Mouse (Mus musculus): ENCODE data around the gene Wfdc9.

The Wfdc9 gene

DNA sequence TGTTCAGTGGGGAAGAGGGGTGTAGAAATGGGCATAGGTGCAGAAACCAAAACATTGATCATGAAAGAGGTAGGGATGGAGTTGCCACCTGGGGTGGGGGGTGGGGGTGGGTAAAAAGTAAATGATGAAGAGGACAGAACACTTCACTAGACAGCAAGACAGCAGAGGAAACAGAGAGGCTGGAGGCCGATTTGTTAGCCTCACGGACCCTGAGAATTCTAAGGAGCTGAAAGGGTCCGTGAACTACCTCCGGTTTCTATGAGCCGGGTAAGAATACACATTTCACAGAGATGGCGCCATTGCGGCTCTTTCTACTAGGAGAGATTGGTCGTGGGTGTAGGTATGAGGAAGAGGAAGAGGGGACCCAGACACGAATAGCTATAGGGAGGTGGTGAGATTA lies at the start of gene Wfdc9:
Wfdc9 (minus strand) TSS at position 101 of the 400 bp plus-strand sequence.
- no peak for DNase-seq (ENCODE audit: low spot score in 2 of 2)

DNA sequence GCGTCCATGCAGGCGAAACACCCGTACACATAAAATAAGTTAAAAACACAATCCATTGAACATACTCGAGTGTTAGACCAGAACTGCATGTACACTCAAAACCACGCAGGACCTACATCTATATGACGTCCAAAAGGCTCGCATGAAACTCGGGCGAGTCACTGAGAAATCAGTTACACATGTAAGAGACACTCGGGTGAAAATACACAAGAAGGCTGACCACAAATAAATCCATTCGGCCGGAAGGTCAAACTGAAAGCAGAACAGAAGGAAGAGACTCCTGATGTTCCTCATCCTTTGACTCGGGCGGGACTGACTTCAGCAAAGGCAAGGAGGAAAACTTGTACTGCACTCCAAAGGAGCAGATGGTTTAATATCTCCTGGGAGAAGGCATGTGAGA lies 49.6 kb upstream of the Wfdc9 start:
- no peak for DNase-seq (ENCODE audit: low spot score in 2 of 2)

DNA sequence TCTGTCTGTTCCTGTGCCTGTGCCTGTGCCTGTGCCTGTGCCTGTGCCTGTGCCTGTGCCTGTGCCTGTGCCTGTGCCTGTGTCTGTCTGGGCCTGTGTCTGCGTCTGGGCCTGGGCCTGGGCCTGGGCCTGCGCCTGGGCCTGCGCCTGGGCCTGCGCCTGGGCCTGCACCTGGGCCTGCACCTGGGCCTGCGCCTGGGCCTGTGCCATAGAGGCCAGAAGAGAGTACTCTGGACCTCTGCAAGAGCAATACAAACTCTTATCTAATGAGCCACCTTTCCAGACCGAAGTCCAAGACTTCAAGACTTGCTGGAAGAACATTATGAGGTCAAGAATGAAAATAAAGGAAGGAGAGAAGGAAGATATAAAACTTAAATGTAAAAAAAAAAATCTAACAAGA lies 48.9 kb upstream of the Wfdc9 start:
- DNase-seq (ENCODE audit: low spot score in 2 of 2): no peak

DNA sequence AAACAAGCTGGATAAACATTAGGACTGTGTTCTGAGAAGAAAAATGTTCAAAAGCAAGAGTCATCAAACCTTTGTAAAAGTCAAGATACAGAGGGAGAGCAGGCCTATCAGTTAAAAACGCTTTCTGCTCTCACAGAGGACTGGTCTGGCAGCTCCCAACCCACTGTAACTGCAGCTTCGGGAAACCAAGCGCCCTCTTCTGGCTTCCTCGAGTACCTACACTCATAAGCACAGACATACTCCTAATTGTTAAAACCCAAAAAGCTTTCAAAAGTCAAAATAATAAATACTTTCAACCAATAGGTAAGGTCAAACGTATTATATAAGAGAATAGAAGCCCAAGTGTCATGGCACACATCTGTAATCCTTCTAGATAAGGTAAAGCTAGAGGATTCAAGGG lies 47.9 kb upstream of the Wfdc9 start:
- no peak for DNase-seq (ENCODE audit: low spot score in 2 of 2)

DNA sequence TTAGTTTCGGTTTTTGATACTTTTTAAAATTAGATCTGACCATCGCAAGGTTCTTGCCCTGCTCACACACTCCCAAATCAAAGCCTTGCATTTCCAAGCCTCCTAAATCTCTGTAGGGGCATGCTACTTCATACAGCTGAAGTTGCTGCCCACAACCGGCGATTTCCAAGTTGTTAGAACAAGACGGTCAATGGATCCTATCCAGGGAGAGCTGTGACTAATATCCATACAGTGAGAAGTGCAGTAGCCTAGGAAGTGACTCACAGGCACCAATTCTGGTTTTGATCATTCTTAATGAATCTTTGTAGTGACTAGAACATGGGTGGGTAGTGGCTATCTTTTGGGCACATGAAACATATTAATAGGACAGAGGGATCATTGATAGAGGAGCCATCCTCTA lies 45.4 kb upstream of the Wfdc9 start:
- DNase-seq (ENCODE audit: low spot score in 2 of 2): no peak

DNA sequence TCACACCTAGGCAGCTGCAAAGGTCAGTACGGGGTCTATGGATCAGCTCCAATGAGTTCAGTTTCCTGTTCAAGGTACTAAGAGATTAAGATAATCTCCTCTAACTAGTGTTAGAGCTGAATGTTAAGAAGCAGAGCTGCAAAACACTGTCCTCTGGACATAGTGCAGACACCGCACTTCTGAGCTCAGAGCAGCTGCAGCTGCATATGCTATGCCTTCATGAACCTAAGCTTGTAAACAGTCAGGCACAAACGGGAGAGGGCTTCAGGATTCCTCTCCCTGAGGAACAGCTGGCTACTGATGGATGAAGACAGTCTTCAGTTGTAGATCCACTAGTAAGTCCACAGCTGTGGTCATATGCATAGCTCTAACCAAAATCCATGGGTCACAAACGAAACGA lies 44.6 kb upstream of the Wfdc9 start:
- no peak for DNase-seq (ENCODE audit: low spot score in 2 of 2)

DNA sequence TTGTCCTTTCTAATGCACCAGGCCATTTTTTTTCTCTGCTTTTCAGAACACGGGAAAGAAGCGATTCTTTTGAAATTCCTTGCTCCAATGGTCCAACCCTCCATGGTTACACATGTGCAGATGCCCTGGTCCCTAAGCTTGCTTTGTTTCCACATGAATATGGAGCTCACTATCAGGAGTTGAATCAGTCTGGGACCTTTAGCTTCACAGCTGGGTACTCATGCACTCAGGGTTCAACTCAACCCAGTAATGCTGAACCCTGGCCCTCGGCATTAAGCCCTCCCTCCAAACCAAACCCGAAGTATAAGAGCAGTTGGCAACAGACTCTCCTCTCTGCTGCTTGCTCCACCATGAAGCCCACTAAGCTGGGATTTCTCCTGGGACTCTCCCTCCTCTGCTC lies 41.8 kb upstream of the Wfdc9 start, which contains the start of gene Spint4:
Spint4 (plus strand) TSS at position 301 of the 400 bp plus-strand sequence.
- DNase-seq (ENCODE audit: low spot score in 2 of 2): no peak

DNA sequence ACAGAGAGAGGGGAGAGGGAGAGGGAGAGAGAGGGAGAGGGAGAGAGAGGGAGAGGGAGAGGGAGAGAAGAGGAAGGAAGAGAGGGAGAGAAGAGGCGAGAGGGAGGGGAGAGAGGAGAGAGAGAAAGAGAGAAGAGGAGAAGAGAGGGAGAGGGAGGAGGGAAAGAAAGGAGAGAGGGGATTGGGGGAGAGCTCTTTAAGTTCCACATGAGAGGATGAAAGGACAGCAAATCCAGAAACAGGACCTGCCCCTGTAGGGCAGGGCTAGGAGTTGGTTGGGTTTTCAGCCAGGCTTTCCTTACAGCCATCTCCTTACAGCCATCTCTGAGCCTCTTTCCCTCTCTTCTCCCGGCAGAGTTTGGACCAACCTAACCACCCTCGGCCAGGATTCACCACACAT lies 28.4 kb upstream of the Wfdc9 start, which contains the start of gene Wfdc13:
Wfdc13 (plus strand) TSS at position 301 of the 400 bp plus-strand sequence.
- no peak for DNase-seq (ENCODE audit: low spot score in 2 of 2)

DNA sequence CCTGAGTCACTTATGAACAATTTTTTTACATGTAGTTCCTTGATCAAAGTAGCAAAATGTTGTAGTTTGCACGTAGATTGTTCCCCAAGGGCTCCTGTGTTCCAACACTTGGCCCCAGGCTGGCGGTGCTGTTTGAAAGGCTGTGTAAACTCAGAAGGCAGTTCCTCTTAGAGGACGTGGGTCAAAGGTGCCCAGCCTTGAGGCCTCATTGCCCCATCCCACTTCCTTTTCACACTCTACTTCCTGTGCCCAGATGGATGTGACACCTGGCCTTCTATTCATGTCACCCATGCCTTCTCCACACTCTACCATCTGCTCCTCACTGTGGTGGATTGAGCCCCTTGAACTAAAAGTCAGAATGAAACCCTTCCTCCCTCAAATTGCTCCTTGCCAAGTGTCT lies 23.5 kb upstream of the Wfdc9 start:
- DNase-seq (ENCODE audit: low spot score in 2 of 2): peak; percentile 32 to 49

DNA sequence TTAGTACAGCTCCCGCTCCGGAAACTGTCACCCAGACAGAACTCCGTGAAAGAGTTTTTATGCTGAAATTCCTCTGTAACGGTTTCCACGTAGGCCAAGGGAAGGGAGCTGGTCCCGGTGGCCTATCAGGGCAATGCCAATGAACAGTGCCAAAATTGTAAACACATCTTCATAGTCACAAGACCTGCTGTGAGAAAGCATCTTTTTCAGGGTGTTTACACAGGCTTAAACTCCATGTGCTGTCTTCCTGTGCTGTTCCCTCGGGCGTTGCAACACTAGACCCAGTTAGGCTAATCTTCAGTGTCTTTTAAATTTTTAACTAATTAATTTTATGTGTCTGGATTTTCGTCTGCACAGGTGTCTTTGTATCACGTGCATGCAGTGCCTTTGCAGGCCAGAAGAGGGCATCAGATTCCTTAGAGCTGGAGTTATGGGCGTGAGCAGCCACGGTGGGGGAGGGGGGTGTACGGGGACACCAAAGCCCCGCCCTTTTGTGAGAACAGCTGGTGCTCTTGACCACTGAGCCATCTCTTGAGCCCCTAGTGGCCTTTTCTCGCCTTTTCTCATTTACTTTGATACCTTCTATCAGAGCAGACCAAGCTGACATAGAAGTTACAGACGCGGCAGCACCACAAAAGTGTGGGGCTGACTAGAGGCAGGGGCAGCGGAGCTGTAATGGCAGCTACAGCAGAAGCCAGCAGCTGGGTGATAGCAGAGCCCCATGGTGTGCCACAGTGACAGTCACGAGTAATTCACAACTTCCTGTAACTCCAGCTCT lies 22.7 kb upstream of the Wfdc9 start:
- peak; percentile 82 to 83 for DNase-seq (ENCODE audit: low spot score in 2 of 2)

DNA sequence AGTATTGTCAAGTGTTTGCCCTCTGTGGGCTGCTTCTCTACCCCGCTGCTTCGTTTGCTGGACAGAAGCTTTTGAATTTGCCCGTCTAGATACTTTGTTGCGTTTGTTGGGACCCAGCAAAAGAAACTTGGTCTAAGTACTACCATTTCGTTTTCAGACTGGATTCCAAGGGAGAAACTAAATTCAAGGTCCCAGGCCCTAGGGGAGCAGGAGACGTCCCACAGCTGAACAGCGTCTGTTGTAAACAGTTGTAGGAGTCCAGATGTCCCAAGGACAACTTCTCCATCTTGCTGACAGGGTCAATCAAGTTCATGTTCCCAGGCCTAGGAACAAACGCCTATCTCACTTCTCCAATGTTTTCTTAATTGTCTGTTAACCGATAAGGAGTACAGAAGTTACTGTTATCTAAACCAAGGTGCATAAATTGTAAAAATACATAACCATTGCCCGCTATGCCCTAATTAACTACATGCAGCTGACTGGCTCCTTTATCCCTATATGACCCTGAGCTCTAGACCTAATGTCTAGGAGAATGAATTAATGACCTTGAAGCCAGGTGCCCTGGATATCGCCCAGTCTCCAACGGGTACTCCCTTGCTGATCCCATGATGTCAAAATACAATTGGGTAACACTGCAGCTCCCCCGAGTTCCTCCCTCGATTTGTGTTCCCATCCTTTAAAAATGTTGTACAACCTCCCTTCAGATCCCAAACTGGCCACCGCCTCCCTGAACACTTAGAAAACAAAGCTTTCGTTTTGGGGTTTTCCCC lies 20.7 kb upstream of the Wfdc9 start:
- no peak for DNase-seq (ENCODE audit: low spot score in 2 of 2)

DNA sequence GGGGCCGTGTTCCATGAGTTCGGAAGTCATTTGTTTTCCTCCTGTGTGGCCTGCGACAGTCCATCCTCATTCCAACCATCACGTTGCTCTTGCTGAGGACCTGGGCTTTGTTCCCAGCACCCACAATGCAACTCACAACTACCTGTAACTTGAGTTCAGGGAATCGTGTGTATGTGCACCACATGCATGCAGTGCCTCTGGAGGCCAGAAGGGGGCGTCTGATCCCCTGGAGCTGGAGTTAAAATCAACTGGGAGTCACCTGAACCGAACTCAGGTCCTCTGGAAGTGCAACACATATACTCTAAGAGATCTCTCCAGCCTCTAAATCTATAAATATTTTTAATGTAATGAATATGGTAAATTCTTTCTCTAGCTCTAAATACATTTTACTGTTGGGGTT lies 19.7 kb upstream of the Wfdc9 start:
- no peak for DNase-seq (ENCODE audit: low spot score in 2 of 2)

DNA sequence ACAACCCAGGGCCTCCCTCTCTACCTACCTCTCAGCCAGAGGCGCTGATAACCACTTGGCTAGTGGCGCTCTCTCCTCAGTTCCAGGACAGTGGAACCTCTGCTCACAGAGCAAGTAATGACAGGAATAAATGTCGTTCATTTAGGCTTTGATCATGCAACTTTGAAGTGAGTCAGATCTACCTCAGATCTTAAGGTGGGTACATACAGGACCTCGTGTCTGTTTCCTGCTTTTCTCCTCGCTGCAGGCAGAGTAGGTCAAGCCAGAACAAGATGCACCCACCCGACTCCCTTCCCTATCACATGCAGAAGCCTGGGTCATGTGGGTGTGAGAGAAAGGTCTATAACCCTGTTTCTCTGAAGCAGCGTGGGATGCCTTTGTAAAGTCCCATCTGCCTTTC lies 17.6 kb upstream of the Wfdc9 start, which contains the start of gene Wfdc11:
Wfdc11 (minus strand) TSS at position 101 of the 400 bp plus-strand sequence.
- no peak for DNase-seq (ENCODE audit: low spot score in 2 of 2)

DNA sequence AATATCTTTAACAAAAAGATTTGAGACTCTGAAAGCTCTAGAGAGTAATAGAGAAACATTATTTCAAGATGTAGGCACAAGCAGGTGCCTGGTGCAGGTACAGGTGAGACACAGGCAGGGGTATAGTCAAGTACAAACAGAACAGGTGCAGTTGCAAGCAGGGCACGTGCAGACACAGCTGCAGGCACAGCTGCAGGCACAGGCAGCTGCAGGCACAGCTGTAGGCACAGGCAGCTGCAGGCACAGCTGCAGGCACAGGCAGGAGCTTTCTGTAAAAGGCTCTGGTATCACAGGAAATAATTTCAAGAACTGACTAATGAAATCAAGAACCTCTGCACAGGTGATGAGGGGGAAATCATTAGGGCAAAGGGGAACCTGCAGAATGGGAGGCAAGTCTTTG lies 14.6 kb upstream of the Wfdc9 start:
- no peak for DNase-seq (ENCODE audit: low spot score in 2 of 2)

DNA sequence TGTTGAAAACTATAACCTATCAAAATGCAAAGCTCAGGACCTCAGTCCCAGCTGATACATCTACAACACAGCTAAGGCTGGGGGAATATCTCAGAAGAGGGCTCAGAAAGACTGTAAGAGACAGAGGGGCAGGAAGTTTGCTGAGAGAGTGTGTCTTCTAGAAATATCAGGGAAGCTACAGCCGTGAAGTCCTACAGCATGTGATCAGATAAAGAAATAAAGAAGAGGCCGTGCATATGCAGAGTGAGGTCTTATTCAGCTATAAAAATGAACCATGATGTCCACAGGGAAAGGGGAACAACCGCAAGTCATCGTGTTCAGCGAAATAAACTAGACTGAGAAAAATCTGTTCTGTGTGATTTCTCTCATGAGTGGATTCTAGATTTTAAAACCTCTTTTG lies 13.9 kb upstream of the Wfdc9 start:
- DNase-seq (ENCODE audit: low spot score in 2 of 2): no peak

DNA sequence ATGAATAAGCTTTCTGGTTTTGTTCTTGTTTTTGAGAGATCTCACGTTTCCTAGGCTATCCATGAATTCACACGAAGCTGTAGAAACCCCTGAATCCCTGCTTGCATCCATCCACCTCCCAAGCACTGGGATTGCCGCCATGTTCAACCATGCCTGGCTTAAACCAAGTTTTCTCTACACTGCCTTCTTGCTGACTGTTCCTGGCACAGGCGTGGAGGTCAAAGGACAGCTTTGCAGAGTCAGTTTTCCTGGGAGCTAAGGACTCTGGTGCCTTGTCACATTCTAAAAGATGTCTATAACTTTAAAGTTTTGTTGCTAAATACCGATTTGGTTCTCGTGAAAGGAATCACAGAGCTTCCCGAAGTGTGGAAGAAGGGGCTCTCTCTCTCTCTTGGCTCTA lies 8.5 kb upstream of the Wfdc9 start:
- DNase-seq (ENCODE audit: low spot score in 2 of 2): no peak

DNA sequence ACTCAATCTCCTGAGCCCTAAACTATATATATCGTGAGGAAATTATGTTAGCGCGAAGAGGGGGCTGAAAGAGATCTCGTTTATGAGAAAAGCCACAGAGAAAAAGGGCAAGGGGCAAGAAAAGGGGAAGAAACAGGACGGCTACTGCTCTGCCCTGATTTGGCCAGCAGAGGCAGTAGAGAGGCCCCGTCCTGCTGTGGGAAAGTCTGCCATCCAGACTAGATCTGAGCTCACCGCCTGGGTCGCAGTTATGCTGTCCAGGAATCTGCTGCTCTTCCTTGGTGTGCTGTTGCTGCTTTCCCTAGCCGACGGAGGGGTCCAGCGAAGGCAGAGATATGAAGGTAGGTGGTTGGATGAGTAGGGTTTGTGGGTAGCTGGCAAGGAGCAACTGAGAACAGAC lies 525 bp downstream of the Wfdc9 start, which contains the start of gene Wfdc10:
Wfdc10 (plus strand) TSS at position 189 of the 400 bp plus-strand sequence.
- DNase-seq (ENCODE audit: low spot score in 2 of 2): peak in 1 of 2 experiments; percentile 48

DNA sequence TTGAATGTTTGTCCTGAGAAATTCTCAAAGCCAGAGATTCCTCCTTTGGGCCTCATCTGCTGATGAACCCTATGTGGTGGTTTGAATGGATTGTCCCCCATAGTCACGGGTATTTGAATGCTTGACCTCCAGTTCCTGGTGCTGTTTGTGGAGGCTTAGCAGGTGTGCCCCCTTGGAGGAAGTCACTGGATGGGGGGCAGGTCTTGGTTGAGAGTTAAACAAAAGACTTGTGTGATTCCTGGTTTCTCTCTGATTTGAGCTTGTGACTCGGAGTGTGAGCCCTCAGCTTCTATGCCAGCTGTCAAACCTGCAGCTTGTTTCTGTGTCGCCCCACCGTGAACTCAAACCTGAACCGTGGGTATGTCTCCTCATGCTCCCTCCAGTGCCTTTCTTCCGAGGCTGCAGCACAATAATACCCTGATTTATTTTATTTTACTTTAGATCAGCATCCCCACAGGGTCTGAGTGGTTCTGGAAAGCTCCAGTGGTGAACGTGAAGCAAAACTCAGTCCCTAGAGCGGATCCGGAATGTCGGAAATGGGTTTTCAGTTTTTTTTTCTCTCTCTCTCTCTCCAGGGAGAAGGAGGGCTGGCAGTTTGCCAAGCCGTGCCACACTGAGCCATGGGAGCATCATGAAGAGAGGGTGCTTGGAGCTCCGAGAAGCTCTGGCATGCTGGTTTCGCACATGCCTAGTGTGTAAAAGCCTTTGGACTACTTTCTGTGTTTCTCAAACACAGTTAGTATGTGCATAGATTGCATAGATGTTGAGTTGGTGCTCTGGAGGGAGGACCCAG lies 14.3 kb downstream of the Wfdc9 start:
- no peak for DNase-seq (ENCODE audit: low spot score in 2 of 2)

DNA sequence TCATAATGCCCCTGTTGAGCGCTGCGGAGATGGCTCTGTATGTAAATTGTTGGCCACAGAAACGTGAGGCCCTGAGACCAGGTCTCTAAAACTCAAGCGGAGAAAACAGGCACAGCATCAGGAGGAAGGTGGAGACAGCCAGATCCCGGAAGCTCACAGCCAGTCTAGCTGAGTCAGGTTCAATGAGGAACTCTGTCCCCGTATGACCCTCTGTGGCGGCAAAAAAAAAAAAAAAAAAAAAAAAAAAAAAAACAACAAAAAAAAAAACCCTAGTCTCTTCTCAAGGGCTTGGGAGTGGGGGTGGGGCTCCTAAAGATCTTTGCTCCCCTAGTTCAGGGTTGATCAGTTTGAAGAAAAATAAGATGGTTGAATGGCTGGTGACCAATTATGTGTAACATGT lies 15.3 kb downstream of the Wfdc9 start:
- DNase-seq (ENCODE audit: low spot score in 2 of 2): no peak

DNA sequence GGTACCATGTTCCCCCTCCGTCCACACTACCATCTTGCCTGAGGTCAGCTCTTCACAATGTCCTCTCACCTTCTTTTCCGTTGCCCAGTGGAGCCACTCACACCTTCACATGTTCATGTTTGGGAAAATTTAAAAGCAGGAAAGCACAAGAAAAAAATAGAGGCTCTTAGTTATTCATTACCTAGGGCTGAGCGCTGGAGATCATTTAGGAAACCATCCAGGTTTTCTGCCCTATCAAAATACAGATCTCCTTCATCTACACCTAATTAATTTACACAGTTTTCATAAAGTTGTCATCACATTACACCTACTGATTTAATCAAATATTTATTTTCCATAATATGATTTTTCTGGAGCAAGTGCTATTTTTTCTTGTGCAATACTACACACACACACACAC lies 17.7 kb downstream of the Wfdc9 start, which contains the start of gene Wfdc16:
Wfdc16 (minus strand) TSS at position 101 of the 400 bp plus-strand sequence.
- no peak for DNase-seq (ENCODE audit: low spot score in 2 of 2)

DNA sequence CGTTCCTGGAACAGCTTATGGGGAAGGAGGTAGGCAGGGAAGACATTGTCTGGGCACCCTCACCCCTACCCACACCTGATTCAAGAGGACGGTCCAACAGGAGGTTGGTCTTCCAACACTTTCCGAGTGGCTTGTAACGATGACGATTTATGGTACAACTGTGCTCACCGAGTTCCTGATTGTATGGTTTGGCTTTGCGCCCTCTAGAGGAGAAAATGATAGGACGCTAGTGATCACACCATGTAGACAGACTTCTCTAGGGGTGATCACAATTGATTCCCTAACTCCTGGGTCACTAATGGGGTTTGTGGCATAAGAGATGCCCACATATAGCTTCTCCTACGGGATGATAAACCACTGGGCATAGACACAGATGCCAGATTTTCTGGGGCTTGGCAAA lies 21.1 kb downstream of the Wfdc9 start:
- peak in 1 of 2 experiments; percentile 8 for DNase-seq (ENCODE audit: low spot score in 2 of 2)

DNA sequence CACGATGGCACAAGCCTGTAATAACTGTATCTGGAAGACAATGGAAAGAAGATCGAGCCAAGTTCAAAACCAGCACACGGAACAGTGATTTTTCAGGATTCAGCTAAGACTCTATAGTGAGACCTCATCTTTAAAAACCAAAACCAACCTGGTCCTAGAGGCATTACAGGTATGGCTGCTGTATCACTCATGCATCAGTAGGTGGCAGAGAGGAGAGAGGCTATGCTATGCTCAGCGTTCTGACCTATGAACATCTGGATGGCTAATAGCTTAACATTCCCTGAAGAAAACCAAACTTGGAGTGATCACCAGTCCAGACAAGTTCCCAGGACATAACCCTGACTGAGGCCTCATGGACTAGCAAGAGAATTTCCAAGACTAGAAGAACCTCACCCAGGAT lies 34.6 kb downstream of the Wfdc9 start:
- no peak for DNase-seq (ENCODE audit: low spot score in 2 of 2)

Measured in thymus, postnatal 10 days (tissue).